Mouse (Mus musculus): ENCODE data around the gene Exoc2. TPM values are rescaled to one million over a fixed set of nuclear protein-coding genes. Genes with fewer than 3 reads are reported as not detected.
A peak's percentile ranks its signal among the peaks of the same experiment; 100 is the strongest.

Exoc2 gene
- polyA plus RNA-seq, 1 experiment from 2014 or later: 28.8 TPM

DNA sequence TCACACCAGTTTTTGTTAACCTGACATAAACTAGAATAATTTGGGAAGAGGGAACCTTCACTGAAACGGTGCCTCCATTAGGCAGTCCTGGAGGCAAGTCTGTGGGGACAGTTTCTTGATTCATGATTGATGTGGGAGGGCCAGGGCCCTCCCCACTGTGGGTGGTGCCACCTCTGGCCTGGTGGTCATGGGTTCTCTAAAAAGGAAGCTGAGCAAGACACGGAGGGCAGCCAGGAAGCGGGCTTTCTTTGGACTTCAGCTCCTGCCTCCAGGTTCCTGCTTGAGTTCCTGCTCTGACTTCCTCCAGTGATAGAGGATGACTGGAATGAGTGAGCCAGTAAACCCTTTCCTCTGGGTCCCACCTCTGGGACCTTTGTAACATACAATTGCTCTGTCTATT lies 185.5 kb downstream of the Exoc2 start:
- Histone ChIP-seq H3K27ac (ENCODE audit: low read length) (no peak overlapping the region), H3K9ac (ENCODE audit: low read length) (no peak overlapping the region), H3K36me3 (ENCODE audit: control insufficient read depth, insufficient read depth, low read length) (no peaks in the 10 kb centered on the region), H3K4me1 (ENCODE audit: control insufficient read depth, insufficient read depth, low read length) (peaks cover 7% of the 10 kb centered on the region; the same call in 1 of the 2 replicates), H3K4me2 (ENCODE audit: low read depth, low read length) (no peak overlapping the region), H3K9me3 (replicated peaks; ENCODE audit: control insufficient read depth, low read length) (no peaks in the 10 kb centered on the region), H3K27me3 (ENCODE audit: control insufficient read depth, insufficient read depth, low read length) (no peaks in the 10 kb centered on the region), H3K4me3 (replicated peaks; ENCODE audit: low read length) (no peak overlapping the region)
- no peak for ATAC-seq (ENCODE audit: insufficient read depth, low FRiP score)
- WGBS: 83% methylated on average over 3 of the region's 3 CpGs

- no peak overlapping the region for H3K9ac ChIP-seq (ENCODE audit: low read length)
- H3K27ac ChIP-seq (ENCODE audit: low read length): no peak overlapping the region
- WGBS: 86% methylated on average over 4 of the region's 4 CpGs
- peaks cover 4% of the 10 kb centered on the region; the same call in 1 of the 2 replicates for H3K4me1 ChIP-seq (ENCODE audit: control insufficient read depth, insufficient read depth, low read length)
- no peak for ATAC-seq (ENCODE audit: insufficient read depth, low FRiP score)
- H3K27me3 ChIP-seq (ENCODE audit: control insufficient read depth, insufficient read depth, low read length): no peaks in the 10 kb centered on the region
- H3K4me2 ChIP-seq (ENCODE audit: low read depth, low read length): no peak overlapping the region
- no peak overlapping the region for H3K4me3 ChIP-seq (replicated peaks; ENCODE audit: low read length)
- H3K9me3 ChIP-seq (replicated peaks; ENCODE audit: control insufficient read depth, low read length): no peaks in the 10 kb centered on the region
- H3K36me3 ChIP-seq (ENCODE audit: control insufficient read depth, insufficient read depth, low read length): no peaks in the 10 kb centered on the region
Observed at GRCm38 (mm10) chr13:30787960-30788359, 185.9 kb downstream of the Exoc2 start.

DNA sequence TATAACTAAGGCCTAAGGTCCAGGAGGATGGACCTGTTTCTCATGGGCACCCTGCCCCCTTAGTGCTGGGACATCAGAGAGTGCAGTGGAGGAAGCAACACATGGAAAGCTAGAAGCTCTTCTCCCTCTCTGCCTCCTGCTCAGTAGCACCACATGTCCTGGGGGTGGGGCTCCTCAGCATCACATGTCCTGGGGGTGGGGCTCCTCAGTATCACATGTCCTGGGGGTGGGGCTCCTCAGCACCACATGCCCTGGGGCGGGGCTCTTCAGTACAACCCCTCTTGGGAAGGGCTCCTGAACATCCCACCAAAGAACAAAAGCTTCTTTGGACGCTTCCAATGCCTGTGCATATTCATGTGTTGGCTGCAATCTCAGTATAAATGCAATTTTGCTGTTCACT lies 186.3 kb downstream of the Exoc2 start:
- 78% methylated on average over 2 of the region's 2 CpGs for WGBS
- ATAC-seq (ENCODE audit: insufficient read depth, low FRiP score): no peak
- Histone ChIP-seq H3K9ac (ENCODE audit: low read length) (no peak overlapping the region), H3K4me1 (ENCODE audit: control insufficient read depth, insufficient read depth, low read length) (peaks cover 4% of the 10 kb centered on the region; the same call in 1 of the 2 replicates), H3K4me3 (replicated peaks; ENCODE audit: low read length) (no peak overlapping the region), H3K27me3 (ENCODE audit: control insufficient read depth, insufficient read depth, low read length) (no peaks in the 10 kb centered on the region), H3K27ac (ENCODE audit: low read length) (no peak overlapping the region), H3K4me2 (ENCODE audit: low read depth, low read length) (no peak overlapping the region), H3K36me3 (ENCODE audit: control insufficient read depth, insufficient read depth, low read length) (no peaks in the 10 kb centered on the region), H3K9me3 (replicated peaks; ENCODE audit: control insufficient read depth, low read length) (no peaks in the 10 kb centered on the region)

DNA sequence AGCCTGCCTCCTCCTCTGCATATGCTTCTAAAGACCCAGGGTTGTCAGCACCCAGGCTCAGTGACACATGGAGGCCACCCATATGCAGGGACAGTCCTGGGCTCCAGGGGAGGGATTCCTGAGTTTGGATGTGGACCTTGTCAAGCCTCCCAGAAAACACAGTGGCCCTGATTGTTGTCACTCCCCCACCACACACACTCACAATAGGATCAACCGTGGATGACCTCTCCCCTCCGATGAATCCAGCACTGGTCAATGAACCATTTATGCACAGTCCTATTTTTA lies 186.9 kb downstream of the Exoc2 start:
- H3K27me3 ChIP-seq (ENCODE audit: control insufficient read depth, insufficient read depth, low read length): no peaks in the 10 kb centered on the region
- no peak overlapping the region for H3K4me3 ChIP-seq (replicated peaks; ENCODE audit: low read length)
- no peaks in the 10 kb centered on the region for H3K9me3 ChIP-seq (replicated peaks; ENCODE audit: control insufficient read depth, low read length)
- H3K36me3 ChIP-seq (ENCODE audit: control insufficient read depth, insufficient read depth, low read length): no peaks in the 10 kb centered on the region
- H3K4me1 ChIP-seq (ENCODE audit: control insufficient read depth, insufficient read depth, low read length): peaks cover 3% of the 10 kb centered on the region
- H3K27ac ChIP-seq (ENCODE audit: low read length): no peak overlapping the region
- H3K4me2 ChIP-seq (ENCODE audit: low read depth, low read length): no peak overlapping the region
- no peak for ATAC-seq (ENCODE audit: insufficient read depth, low FRiP score)
- WGBS: 80% methylated on average over 2 of the region's 2 CpGs
- no peak overlapping the region for H3K9ac ChIP-seq (ENCODE audit: low read length)

- Histone ChIP-seq H3K4me2 (ENCODE audit: low read depth, low read length) (no peak overlapping the region), H3K4me1 (ENCODE audit: control insufficient read depth, insufficient read depth, low read length) (peaks cover 6% of the 10 kb centered on the region; the same call in 1 of the 2 replicates), H3K9ac (ENCODE audit: low read length) (no peak overlapping the region), H3K36me3 (ENCODE audit: control insufficient read depth, insufficient read depth, low read length) (no peaks in the 10 kb centered on the region), H3K9me3 (replicated peaks; ENCODE audit: control insufficient read depth, low read length) (no peaks in the 10 kb centered on the region), H3K4me3 (replicated peaks; ENCODE audit: low read length) (no peak overlapping the region), H3K27me3 (ENCODE audit: control insufficient read depth, insufficient read depth, low read length) (no peaks in the 10 kb centered on the region), H3K27ac (ENCODE audit: low read length) (no peak overlapping the region)
- ATAC-seq (ENCODE audit: insufficient read depth, low FRiP score): no peak
- 70% methylated on average over 5 of the region's 5 CpGs for WGBS
Observed at GRCm38 (mm10) chr13:30786235-30787035, 187.5 kb downstream of the Exoc2 start.

GRCm38 (mm10) chr13:30785423-30786040 lies 188.4 kb downstream of the Exoc2 start:
- Histone ChIP-seq H3K4me2 (ENCODE audit: low read depth, low read length) (no peak overlapping the region), H3K9me3 (replicated peaks; ENCODE audit: control insufficient read depth, low read length) (no peaks in the 10 kb centered on the region), H3K4me1 (ENCODE audit: control insufficient read depth, insufficient read depth, low read length) (peaks cover 6% of the 10 kb centered on the region; the same call in 1 of the 2 replicates), H3K36me3 (ENCODE audit: control insufficient read depth, insufficient read depth, low read length) (no peaks in the 10 kb centered on the region), H3K9ac (ENCODE audit: low read length) (no peak overlapping the region), H3K4me3 (replicated peaks; ENCODE audit: low read length) (no peak overlapping the region), H3K27me3 (ENCODE audit: control insufficient read depth, insufficient read depth, low read length) (no peaks in the 10 kb centered on the region), H3K27ac (ENCODE audit: low read length) (no peak overlapping the region)
- 76% methylated on average over 4 of the region's 4 CpGs for WGBS
- ATAC-seq (ENCODE audit: insufficient read depth, low FRiP score): no peak

DNA sequence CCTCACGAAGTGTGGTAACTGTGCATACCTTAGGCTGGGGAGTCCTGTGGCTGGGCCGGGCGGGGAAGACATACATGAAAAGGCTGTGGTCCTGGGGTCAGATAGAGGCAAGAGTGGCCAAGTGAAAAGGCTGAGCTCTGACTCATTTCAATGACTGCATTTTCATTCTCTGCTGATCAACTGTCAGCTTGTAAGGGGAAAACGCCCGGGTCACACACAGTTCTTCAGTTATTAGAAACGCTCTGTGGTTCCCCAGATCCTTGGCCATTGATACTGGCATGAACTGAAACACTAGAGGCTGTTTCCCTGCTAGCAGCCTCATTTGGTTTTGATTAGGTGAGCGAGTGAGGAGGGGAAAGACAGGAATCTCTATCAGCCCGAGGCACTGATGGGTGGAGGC lies 191.5 kb downstream of the Exoc2 start:
- Histone ChIP-seq H3K9ac (ENCODE audit: low read length) (no peak overlapping the region), H3K36me3 (ENCODE audit: control insufficient read depth, insufficient read depth, low read length) (no peaks in the 10 kb centered on the region), H3K27ac (ENCODE audit: low read length) (no peak overlapping the region), H3K4me3 (replicated peaks; ENCODE audit: low read length) (no peak overlapping the region), H3K27me3 (ENCODE audit: control insufficient read depth, insufficient read depth, low read length) (no peaks in the 10 kb centered on the region), H3K4me2 (ENCODE audit: low read depth, low read length) (no peak overlapping the region), H3K4me1 (ENCODE audit: control insufficient read depth, insufficient read depth, low read length) (peaks cover 6% of the 10 kb centered on the region; the same call in 1 of the 2 replicates), H3K9me3 (replicated peaks; ENCODE audit: control insufficient read depth, low read length) (no peaks in the 10 kb centered on the region)
- 46% methylated on average over 8 of the region's 8 CpGs for WGBS
- ATAC-seq (ENCODE audit: insufficient read depth, low FRiP score): no peak; the same call in 1 of the 2 replicates

GRCm38 (mm10) chr13:30781905-30782304 lies 192.0 kb downstream of the Exoc2 start:
- WGBS: 19% methylated on average over 2 of the region's 2 CpGs
- H3K4me3 ChIP-seq (replicated peaks; ENCODE audit: low read length): no peak overlapping the region
- H3K4me1 ChIP-seq (ENCODE audit: control insufficient read depth, insufficient read depth, low read length): peaks cover 6% of the 10 kb centered on the region; the same call in 1 of the 2 replicates
- H3K36me3 ChIP-seq (ENCODE audit: control insufficient read depth, insufficient read depth, low read length): no peaks in the 10 kb centered on the region
- H3K9me3 ChIP-seq (replicated peaks; ENCODE audit: control insufficient read depth, low read length): no peaks in the 10 kb centered on the region
- H3K27me3 ChIP-seq (ENCODE audit: control insufficient read depth, insufficient read depth, low read length): no peaks in the 10 kb centered on the region
- H3K27ac ChIP-seq (ENCODE audit: low read length): no peak overlapping the region
- no peak overlapping the region for H3K9ac ChIP-seq (ENCODE audit: low read length)
- H3K4me2 ChIP-seq (ENCODE audit: low read depth, low read length): no peak overlapping the region
- peak; percentile 74; the same call in 1 of the 2 replicates for ATAC-seq (ENCODE audit: insufficient read depth, low FRiP score)

DNA sequence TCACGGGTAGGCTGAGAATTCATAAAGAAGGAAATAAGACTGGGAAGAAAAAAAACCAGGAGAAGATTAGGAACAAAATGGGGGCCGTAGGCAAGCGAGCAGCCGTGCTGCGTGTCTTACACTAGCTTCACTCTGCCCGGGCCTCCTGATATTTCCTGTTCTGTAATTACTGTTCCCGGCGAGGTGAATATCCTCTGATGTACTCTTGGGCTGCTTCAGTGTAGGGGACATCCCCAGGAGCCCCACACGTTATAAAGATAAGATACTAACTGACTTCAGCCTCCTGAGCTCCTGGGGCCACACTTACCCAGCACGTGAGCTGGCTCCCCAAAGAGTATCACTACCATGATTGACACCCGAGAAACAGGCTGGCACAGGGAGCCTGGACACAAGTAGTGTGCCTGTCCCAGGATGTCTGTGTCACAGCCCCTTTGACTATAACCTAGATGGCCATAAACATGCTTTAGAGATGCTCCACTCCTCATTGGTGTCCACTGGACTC lies 196.2 kb downstream of the Exoc2 start:
- Histone ChIP-seq H3K4me3 (replicated peaks; ENCODE audit: low read length) (no peak overlapping the region), H3K27ac (ENCODE audit: low read length) (no peak overlapping the region), H3K4me1 (ENCODE audit: control insufficient read depth, insufficient read depth, low read length) (peaks cover 6% of the 10 kb centered on the region; the same call in 1 of the 2 replicates), H3K36me3 (ENCODE audit: control insufficient read depth, insufficient read depth, low read length) (no peaks in the 10 kb centered on the region), H3K9ac (ENCODE audit: low read length) (no peak overlapping the region), H3K4me2 (ENCODE audit: low read depth, low read length) (no peak overlapping the region), H3K27me3 (ENCODE audit: control insufficient read depth, insufficient read depth, low read length) (no peaks in the 10 kb centered on the region), H3K9me3 (replicated peaks; ENCODE audit: control insufficient read depth, low read length) (no peaks in the 10 kb centered on the region)
- ATAC-seq (ENCODE audit: insufficient read depth, low FRiP score): no peak
- WGBS: 64% methylated on average over 11 of the region's 11 CpGs
